In genomic region chr5:143980858-143981257, GRCm38 (mm10) we compare ENCODE assay signal across 12 mouse cellular contexts. TPM values are rescaled to one million over a fixed set of nuclear protein-coding genes. Genes with fewer than 3 reads are reported as not detected.
A peak's percentile ranks its signal among the peaks of the same experiment; 100 is the strongest.
DNase-seq lines count a peak whose midpoint lies in the region; ATAC-seq lines count a peak whose summit lies in the region.
"Had no signal": no experiment of that assay in that cellular context is flagged by ENCODE, and none has a peak within 500 bp of the region (broad histone marks: within the 10 kb centered on the region; RNA-seq: fewer than 3 reads in every experiment).

No protein-coding gene starts in this region.

- H3K9ac ChIP-seq in midbrain, embryonic 16.5 days (ENCODE audit: low read depth, low read length), result no peak overlapping the region
- H3K9ac ChIP-seq in stomach, embryonic 14.5 days (replicated peaks; ENCODE audit: low read depth, low read length), result no peak overlapping the region

- H3K27ac ChIP-seq in midbrain, embryonic 10.5 days (replicated peaks), result 0 out of 2 replicates have a peak overlapping the region, but pooled peaks have one; percentile 28
- H3K27ac ChIP-seq in midbrain, embryonic 16.5 days (ENCODE audit: low read length), result no peak overlapping the region
- H3K27ac ChIP-seq in stomach, embryonic 14.5 days (ENCODE audit: low read length), result no peak overlapping the region

- DNase-seq in cerebellum, postnatal 10 days, result peak; percentile 44
- no peak for DNase-seq in cerebellum, adult 11 months
- DNase-seq in midbrain, embryonic 10.5 days (ENCODE audit: low spot score), result no peak
- DNase-seq in kidney, postnatal 25 days, result peak; percentile 47 to 75
- no peak for DNase-seq in adrenal gland, adult 8-10 months
- DNase-seq in adrenal gland, postnatal 14 days, result no peak
- DNase-seq: lung, postnatal 14 days had no signal

- WGBS in midbrain, embryonic 10.5 days, result 38% methylated on average over 9 of the region's 9 CpGs
- 16% methylated on average over 9 of the region's 9 CpGs for WGBS in midbrain, embryonic 16.5 days
- WGBS in stomach, embryonic 14.5 days, result 16% methylated on average over 9 of the region's 9 CpGs

- no peaks in the 10 kb centered on the region for H3K27me3 ChIP-seq in midbrain, embryonic 10.5 days (ENCODE audit: low read depth, poor library complexity, severe bottlenecking)
- no peaks in the 10 kb centered on the region for H3K27me3 ChIP-seq in midbrain, embryonic 16.5 days (ENCODE audit: control insufficient read depth, insufficient read depth, low read depth, low read length)
- no peaks in the 10 kb centered on the region for H3K27me3 ChIP-seq in stomach, embryonic 14.5 days (ENCODE audit: control insufficient read depth, insufficient read depth, low read length)
- H3K27me3 ChIP-seq: Patski had no signal

- H3K4me1 ChIP-seq in midbrain, embryonic 10.5 days, result peaks cover 7% of the 10 kb centered on the region
- H3K4me1 ChIP-seq in midbrain, embryonic 16.5 days (ENCODE audit: control insufficient read depth, insufficient read depth, low read length), result no peaks in the 10 kb centered on the region
- H3K4me1 ChIP-seq in stomach, embryonic 14.5 days (ENCODE audit: control insufficient read depth, insufficient read depth, low read length), result no peaks in the 10 kb centered on the region

- H3K4me3 ChIP-seq in midbrain, embryonic 10.5 days, result no peak overlapping the region
- no peak overlapping the region for H3K4me3 ChIP-seq in midbrain, embryonic 16.5 days (ENCODE audit: low read depth, low read length)
- no peak overlapping the region for H3K4me3 ChIP-seq in stomach, embryonic 14.5 days (ENCODE audit: low read depth, low read length)

- no peak for ATAC-seq in midbrain, embryonic 16.5 days
- peak; percentile 59; the same call in 1 of the 2 replicates for ATAC-seq in stomach, embryonic 14.5 days (ENCODE audit: insufficient number of reproducible peaks, insufficient read depth, low FRiP score, low read depth)
- ATAC-seq: Patski had no signal

- peaks cover 29% of the 10 kb centered on the region for H3K36me3 ChIP-seq in midbrain, embryonic 10.5 days
- peaks cover 7% of the 10 kb centered on the region for H3K36me3 ChIP-seq in midbrain, embryonic 16.5 days (ENCODE audit: control insufficient read depth, insufficient read depth, low read length)
- H3K36me3 ChIP-seq in stomach, embryonic 14.5 days (ENCODE audit: control insufficient read depth, insufficient read depth, low read length), result no peaks in the 10 kb centered on the region; the same call in 1 of the 2 replicates

- H3K9me3 ChIP-seq in midbrain, embryonic 10.5 days (replicated peaks), result no peaks in the 10 kb centered on the region
- no peaks in the 10 kb centered on the region for H3K9me3 ChIP-seq in midbrain, embryonic 16.5 days (replicated peaks; ENCODE audit: control insufficient read depth, low read length, poor library complexity, severe bottlenecking)
- no peaks in the 10 kb centered on the region for H3K9me3 ChIP-seq in stomach, embryonic 14.5 days (ENCODE audit: control insufficient read depth, low read depth, low read length)

- H3K4me2 ChIP-seq in midbrain, embryonic 16.5 days (ENCODE audit: low read length), result no peak overlapping the region
- H3K4me2 ChIP-seq in stomach, embryonic 14.5 days (replicated peaks; ENCODE audit: low read depth, low read length), result no peak overlapping the region

RNA-seq across cellular contexts. Expression of gene Ccz1, which starts 33.8 kb away (rescaled TPM):
- polyA plus RNA-seq in midbrain, embryonic 10.5 days (2016; fragmentation: Nextera tagmentation; extraction: Ambion mirVana), result 105 TPM in 2 replicates
- polyA plus RNA-seq in midbrain, embryonic 16.5 days (2015; fragmentation: Nextera tagmentation; extraction: Ambion mirVana), result 82.5 and 82.7 TPM in 2 replicates
- 78.0 and 80.7 TPM in 2 replicates for polyA plus RNA-seq in stomach, embryonic 14.5 days (2014; fragmentation: Nextera tagmentation; extraction: Ambion mirVana)
- 10 to 100 TPM; 56.5 to 60.7 (median 60.2) TPM for total RNA-seq in adrenal gland, adult 8-10 months (2022)
- total RNA-seq in adrenal gland, postnatal 14 days (2021), result 47.6 and 59.7 TPM in 2 replicates

RNA-seq across cellular contexts. Expression of gene Ocm, which starts 45.6 kb away (rescaled TPM):
- polyA plus RNA-seq in midbrain, embryonic 10.5 days (2016; fragmentation: Nextera tagmentation; extraction: Ambion mirVana), result not detected in 2 replicates
- polyA plus RNA-seq in midbrain, embryonic 16.5 days (2015; fragmentation: Nextera tagmentation; extraction: Ambion mirVana), result not detected in 2 replicates
- polyA plus RNA-seq in stomach, embryonic 14.5 days (2014; fragmentation: Nextera tagmentation; extraction: Ambion mirVana), result 0.55 TPM in 1 of 2 replicates, not detected in the other
- not detected for total RNA-seq in adrenal gland, adult 8-10 months (2022)
- not detected in 2 replicates for total RNA-seq in adrenal gland, postnatal 14 days (2021)
- total RNA-seq: gastrocnemius, postnatal 4 days had no signal
- polyA plus RNA-seq: Patski had no signal

RNA-seq across cellular contexts. Expression of gene Rsph10b, which starts 48.0 kb away (rescaled TPM):
- polyA plus RNA-seq in midbrain, embryonic 10.5 days (2016; fragmentation: Nextera tagmentation; extraction: Ambion mirVana), result 0.58 and 1.5 TPM in 2 replicates
- polyA plus RNA-seq in midbrain, embryonic 16.5 days (2015; fragmentation: Nextera tagmentation; extraction: Ambion mirVana), result 3.6 TPM in 2 replicates
- 0.60 and 1.4 TPM in 2 replicates for polyA plus RNA-seq in stomach, embryonic 14.5 days (2014; fragmentation: Nextera tagmentation; extraction: Ambion mirVana)
- 10 to 100 TPM in 1 of 4 experiments, 1 to 10 TPM in 3; 3.2 to 20.5 (median 6.1) TPM for total RNA-seq in adrenal gland, adult 8-10 months (2022)
- total RNA-seq in adrenal gland, postnatal 14 days (2021), result 1.3 and 1.7 TPM in 2 replicates

RNA-seq across cellular contexts. Expression of gene Gm42421, which starts 52.9 kb away (rescaled TPM):
- 0.56 and 0.77 TPM in 2 replicates for polyA plus RNA-seq in midbrain, embryonic 10.5 days (2016; fragmentation: Nextera tagmentation; extraction: Ambion mirVana)
- polyA plus RNA-seq in midbrain, embryonic 16.5 days (2015; fragmentation: Nextera tagmentation; extraction: Ambion mirVana), result 1.4 and 1.8 TPM in 2 replicates
- polyA plus RNA-seq in stomach, embryonic 14.5 days (2014; fragmentation: Nextera tagmentation; extraction: Ambion mirVana), result 0.65 TPM in 1 of 2 replicates, not detected in the other
- under 1 TPM in 2 of 4 experiments, not detected in 2; 0.94 to 0.95 TPM for total RNA-seq in adrenal gland, adult 8-10 months (2022)
- not detected in 2 replicates for total RNA-seq in adrenal gland, postnatal 14 days (2021)
- total RNA-seq: gastrocnemius, postnatal 4 days had no signal
- polyA plus RNA-seq: small intestine, adult 2 months had no signal

Comparison
In these comparisons a context has a peak if more than half of its experiments do, and no peak if none do; other contexts are left out.
1. DNase-seq: peak in cerebellum, postnatal 10 days (2 of 2) and kidney, postnatal 25 days (2 of 2); none in cerebellum, adult 11 months (single experiment), midbrain, embryonic 10.5 days (single experiment), adrenal gland, adult 8-10 months (single experiment) and adrenal gland, postnatal 14 days (single experiment).